Mouse (Mus musculus) skeletal muscle tissue, adult 2 months (tissue): Measurements from ENCODE around the gene Shld2.
"Not testable (repeated sequence)": the region's sequence is repeated elsewhere in the genome, so short reads cannot be mapped to it uniquely, and the experiment has no call there.

Experiments
- DNase-seq: peaks from one replicate; pipeline ENCODE4 v3.0.0-alpha.2; 2012; ENCODE audit warnings: low read depth, low spot score

The Shld2 gene

DNA sequence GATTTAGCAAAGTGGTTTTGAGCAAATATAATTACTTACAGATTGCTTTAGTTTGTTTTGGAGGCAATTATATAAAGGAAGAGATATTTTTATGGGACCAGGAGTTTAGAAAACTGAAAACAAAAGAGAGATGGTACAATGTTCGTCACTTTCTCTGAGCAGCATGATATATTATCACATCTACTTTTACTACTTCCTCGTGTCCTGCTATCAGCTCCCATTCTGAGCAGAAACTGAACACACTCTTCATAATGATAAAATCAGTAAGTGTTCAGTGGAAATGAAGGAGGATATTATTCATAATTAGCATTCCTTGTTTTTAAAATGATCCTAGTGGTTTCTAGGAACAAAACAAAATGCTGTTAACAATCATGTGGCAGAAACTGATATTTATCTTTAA lies 21.9 kb downstream of the Shld2 start:
- no peak for DNase-seq

DNA sequence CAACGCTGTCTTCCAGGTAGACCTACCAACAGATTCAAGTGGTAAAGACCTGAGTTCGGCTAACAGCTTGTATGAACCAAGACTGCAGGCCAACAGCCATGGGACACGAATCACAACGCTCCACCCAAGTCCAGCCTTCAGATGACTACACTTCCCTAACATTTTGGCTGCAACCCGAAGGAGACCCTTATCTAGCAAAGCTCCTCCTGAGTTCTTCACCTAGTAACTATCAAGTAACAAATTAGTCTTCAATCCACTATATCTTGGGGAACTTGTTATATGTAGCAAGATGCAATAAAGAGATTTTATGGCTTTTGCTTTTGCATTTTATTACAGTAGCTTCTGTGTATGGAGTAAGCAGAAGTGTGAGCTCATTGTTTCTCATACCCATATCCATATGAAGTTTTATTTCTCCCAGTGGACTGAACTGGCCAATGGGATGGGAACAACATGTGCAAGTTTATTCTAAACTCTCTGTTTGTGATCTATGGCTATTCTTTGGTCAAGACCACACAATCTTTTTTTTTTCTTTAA lies 28.5 kb downstream of the Shld2 start:
- no peak for DNase-seq

- DNase-seq, result no peak
These were observed 29.5 kb downstream of the Shld2 start for GRCm38 (mm10) chr14:34280798-34281197.

DNA sequence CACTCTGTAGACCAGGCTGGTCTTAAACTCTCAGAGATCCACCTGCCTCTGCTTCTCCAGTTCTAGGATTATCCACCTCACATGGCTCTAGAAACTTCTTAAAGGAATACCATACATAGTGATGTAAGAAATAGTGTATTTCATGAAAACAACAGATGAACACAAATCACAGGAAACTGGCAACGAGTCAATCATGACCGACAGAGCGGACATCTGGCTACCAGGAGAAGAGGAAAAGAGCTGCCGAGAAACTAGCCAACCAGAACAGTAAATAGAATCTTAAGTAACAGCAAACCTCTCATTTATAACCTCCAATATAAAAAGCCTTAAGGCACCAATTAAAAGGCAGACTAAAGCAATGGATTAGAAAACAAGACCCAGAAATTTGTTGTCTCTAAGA lies 30.6 kb downstream of the Shld2 start:
- no peak for DNase-seq

GRCm38 (mm10) chr14:34275225-34275624 lies 35.1 kb downstream of the Shld2 start:
- DNase-seq, result no peak

DNA sequence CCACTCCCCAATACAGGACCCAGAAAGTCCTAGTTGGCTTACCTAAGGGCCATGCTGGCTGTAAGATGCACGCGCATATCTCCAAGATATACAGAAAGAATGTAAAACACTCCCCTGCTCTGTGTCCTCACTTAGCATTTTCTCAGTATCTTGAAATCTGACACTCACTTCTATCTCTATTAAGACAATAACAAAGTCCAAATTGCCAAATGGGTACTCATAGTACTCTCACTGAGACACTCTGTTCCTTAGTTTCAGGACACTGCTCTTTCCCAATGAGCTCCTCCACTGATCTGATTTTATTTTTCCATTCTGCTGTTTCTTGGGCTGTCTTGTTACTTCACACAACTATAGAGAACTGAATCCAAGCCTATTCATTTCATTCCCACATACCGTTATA lies 36.2 kb downstream of the Shld2 start:
- no peak for DNase-seq

DNA sequence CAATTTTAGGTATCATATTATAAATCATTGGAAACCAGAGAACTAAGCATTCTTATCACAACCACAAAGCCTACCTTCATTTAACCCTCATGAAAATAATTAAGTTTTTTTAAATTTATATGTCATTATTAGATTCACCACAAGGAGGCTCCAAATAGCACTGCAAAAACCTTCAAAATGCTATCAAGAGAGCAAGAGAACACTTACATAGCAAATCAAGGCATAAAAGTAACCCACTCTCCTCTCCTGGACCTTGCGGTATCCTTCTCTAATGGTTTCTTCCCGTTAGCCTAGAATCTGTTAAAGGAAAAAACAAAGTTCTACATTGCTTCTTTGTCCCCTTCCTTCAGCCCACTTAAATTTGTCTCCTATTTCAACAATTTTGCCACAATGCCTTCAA lies 37.0 kb downstream of the Shld2 start:
- peak; percentile 14 for DNase-seq

GRCm38 (mm10) chr14:34268046-34268445 lies 42.2 kb downstream of the Shld2 start:
- no peak for DNase-seq

DNA sequence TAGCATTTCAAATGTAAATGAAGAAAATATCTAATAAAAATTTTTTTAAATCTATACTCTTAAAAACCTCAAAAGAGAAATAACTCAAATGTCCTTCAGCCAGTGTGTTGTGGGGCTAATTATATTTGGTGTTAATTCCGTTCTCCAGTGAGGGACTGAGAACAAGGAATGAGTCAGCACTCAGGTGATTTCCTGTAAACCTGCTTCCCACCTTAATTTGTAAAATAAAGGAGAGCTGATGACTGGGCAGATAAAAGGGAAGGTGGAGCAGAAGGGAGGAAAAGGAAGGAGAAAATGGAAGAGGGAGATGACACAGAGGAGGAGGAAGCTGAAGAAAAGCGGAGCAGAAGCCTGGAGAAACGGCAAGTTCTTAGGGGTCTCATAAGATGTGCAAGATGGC lies 51.8 kb downstream of the Shld2 start:
- DNase-seq, result not testable (repeated sequence)

DNA sequence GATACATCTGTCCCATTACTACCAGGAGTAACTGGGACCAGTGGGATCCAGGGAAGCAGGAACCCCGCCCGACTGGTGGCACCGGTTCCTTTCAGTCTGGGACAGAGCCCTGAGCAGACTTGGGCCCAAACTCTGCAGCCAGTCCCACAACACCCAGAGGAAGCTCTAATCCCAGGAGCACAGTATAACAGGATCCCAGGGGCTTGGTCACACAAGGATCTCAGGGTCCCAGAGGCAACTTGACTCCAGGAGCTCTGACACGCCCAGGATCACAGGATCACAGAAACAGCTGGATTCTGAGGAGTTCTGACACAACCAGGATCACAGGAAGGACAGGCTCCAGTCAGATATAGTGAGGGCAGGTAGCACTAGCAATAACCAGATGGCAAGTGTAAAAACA lies 57.0 kb downstream of the Shld2 start:
- DNase-seq, result no peak

DNA sequence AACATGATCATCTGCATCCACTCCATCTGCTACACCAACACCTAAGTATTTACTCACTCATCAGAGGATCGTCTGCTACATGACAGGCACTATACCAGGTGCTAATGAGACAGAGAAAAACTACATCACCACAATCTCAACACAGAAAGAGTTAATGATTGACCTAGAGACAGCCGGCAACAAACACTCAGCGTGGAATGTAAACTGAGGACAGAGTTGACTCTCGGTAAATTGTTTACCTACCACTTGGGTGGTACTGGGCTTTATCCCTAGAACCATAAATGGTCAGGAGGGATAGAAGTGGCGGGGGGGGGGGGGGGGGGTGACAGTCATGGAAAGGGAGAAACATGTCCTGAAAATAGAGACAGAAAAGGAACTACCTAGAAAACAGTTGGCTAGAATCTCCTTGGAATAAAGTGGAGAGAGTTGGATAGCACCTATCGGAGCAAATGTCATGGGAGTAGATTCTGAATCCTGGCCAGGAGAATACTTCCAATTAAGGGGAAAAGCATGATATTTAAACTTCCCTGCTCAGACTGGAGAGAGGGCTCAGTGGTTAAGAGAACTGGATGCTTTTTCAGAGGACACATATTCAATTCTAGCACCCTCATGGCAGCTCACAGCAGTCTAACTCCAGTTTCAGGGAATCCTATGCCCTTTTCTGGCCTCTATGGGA lies 57.7 kb downstream of the Shld2 start:
- no peak for DNase-seq

- DNase-seq, result no peak
These were observed 69.6 kb downstream of the Shld2 start for GRCm38 (mm10) chr14:34240676-34241075.

- DNase-seq, result no peak
These were observed 70.0 kb downstream of the Shld2 start for GRCm38 (mm10) chr14:34240263-34240662.

DNA sequence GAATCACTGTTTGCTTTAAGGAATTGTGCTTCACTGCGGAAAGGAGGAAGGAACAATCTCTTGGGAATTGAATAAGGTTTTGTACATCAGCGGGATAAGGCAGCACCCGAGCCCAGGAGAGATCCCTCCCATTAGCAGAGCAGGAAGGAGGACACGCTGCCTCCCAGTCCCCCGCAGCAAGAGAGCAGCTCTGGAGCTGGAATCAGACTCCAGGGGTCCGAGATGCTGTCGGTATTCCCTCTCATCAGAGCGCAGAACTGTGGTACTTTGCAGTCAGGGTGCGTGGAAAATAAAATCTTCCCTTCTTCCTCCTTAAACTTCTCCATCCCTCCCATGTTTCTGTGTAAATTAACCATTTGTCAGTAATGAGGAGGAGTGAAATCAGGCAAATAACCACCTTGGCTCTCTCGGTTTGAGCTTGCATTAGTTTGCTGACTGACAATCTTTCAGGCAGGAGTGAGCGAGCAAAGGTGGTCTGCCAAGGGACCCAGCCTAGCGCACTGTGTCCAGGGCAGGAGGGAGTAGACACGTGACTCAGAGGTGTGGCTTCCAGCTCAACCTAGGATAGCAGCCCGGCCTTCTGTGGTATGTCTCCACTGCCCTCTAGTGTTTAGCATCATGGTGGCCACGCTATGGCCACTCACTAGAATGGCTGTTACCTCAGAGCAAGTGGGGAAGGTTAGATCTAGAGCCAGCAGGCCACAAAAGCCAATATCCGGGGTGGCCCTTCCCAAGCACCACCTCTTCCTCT lies 75.5 kb downstream of the Shld2 start:
- peak; percentile 46 for DNase-seq

DNA sequence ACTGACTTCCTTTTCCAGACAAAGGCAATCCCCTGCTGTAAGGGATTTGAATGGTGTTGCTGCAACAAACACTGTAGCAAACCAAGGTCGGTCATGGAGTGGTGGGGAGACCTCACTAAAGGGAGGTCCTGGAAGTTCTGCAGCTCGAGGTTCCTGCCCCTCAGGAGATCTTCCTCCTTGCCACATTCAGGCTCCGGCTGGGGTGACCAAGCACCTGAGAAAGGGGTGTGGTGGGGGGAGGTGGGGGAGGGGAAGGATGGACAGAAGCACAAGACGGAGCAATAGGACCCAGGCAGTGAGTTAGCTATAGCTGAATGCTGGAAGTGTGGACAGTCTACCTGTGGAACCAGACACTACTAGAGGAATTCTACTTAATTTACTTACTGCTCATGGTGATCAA lies 76.4 kb downstream of the Shld2 start:
- no peak for DNase-seq

DNA sequence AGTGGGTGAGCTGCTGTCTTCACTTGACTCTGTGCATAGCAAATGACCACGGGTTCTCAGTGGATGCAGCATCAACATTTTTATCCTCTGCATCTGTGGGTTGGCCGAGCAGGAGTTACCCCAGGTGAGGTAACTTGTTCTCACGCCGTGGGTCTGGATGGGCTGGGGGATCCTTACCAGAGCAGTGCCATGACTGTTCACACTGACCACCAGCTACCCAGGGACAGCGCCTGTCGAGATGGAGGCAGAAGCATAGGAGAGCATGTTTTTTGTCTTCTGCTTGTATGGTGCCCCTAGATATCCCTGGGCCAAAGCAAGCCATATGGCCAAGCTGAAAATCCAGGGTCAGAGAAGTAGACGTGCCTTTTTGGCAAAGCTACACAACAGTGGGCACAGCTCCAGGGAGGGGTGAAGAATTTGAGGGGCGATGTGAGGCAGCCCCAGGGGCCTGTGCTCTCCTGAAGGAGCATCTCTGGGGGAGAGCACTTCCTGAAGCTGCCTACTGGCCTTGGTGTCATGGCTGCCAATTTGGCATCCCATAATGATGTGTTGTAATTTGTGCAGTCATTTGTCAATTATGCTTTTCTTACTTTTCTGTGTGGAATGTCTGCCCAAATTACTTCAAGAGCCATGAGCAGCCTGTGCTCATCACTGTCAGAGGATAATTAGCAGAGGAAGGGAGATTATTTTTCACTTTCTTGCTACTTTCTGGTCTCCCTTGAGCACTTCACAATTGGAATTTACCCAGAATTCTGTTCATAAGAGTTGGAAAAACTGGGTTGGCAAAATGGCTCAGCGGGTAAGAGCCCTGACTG lies 77.2 kb downstream of the Shld2 start:
- DNase-seq, result no peak

- no peak for DNase-seq
These were observed 78.0 kb downstream of the Shld2 start for GRCm38 (mm10) chr14:34232340-34232739.

GRCm38 (mm10) chr14:34228830-34229506 lies 81.3 kb downstream of the Shld2 start:
- no peak for DNase-seq

GRCm38 (mm10) chr14:34227981-34228380 lies 82.3 kb downstream of the Shld2 start:
- no peak for DNase-seq

- DNase-seq, result no peak
These were observed 83.7 kb downstream of the Shld2 start for GRCm38 (mm10) chr14:34226566-34226965.

DNA sequence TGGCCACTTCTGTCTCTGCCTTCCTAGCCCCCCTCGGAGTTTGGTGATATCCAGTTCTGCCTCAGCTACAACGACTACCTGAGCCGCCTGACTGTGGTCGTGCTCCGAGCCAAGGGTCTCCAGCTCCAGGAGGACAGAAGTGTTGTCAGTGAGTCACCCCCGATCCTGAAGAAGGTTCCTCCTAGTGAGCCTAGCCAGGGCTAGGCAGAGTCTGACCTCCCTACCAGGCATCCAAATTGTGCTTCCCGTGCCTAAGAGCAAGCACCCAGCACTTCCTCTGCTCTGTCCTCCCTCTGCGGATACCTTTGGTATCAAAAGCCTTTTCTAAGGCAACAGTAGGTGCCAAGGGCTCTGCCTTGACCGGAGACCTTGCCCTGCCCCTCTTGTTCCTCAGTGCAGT lies 84.3 kb downstream of the Shld2 start:
- DNase-seq, result no peak
